Mouse (Mus musculus): Measurements from ENCODE around the gene Rcn3. TPM values are rescaled to one million over a fixed set of nuclear protein-coding genes. Genes with fewer than 3 reads are reported as not detected.

The Rcn3 gene
- total RNA-seq, 2 experiments from 2014 or later = 17.3 to 20.9 TPM

Small RNA genes within 50 kb of the gene (microRNA-seq; reads per million reads assigned to microRNA genes)
- gene Mir150 (726 to 763 reads per million in 2 experiments), gene Mir5121 (15.8 to 16.3 reads per million in 2 experiments)

Other genes with a start within 250 kb of the Rcn3 start
- 100 to 1,000 TPM; 111 to 122 TPM for gene Akt1s1, start 243.2 kb downstream of the Rcn3 start, total RNA-seq (2021)
- gene Tbc1d17, start 243.1 kb downstream of the Rcn3 start, total RNA-seq (2021) = 10 to 100 TPM; 42.4 to 53.4 TPM
- 10 to 100 TPM; 14.9 to 18.7 TPM for gene Pnkp, start 235.1 kb downstream of the Rcn3 start, total RNA-seq (2021)
- 100 to 1,000 TPM; 129 to 153 TPM for gene Ptov1, start 222.4 kb downstream of the Rcn3 start, total RNA-seq (2021)
- 10 to 100 TPM; 54.0 to 57.5 TPM for gene Med25, start 199.5 kb downstream of the Rcn3 start, total RNA-seq (2021)
- 10 to 100 TPM; 17.3 to 18.1 TPM for gene Fuz, start 196.1 kb downstream of the Rcn3 start, total RNA-seq (2021)
- 10 to 100 TPM; 55.0 to 56.3 TPM for gene Ap2a1, start 162.7 kb downstream of the Rcn3 start, total RNA-seq (2021)
- not detected for gene Tsks, start 149.0 kb downstream of the Rcn3 start, total RNA-seq (2021)
- gene Cpt1c, start 117.4 kb downstream of the Rcn3 start, total RNA-seq (2021) = 1 to 10 TPM; 1.2 to 1.8 TPM
- gene Prmt1, start 105.7 kb downstream of the Rcn3 start, total RNA-seq (2021) = 100 to 1,000 TPM; 105 to 123 TPM
- gene Irf3, start 94.6 kb downstream of the Rcn3 start, total RNA-seq (2021) = 10 to 100 TPM; 18.3 to 20.3 TPM
- 1 to 10 TPM; 8.0 to 8.9 TPM for gene Bcl2l12, start 93.5 kb downstream of the Rcn3 start, total RNA-seq (2021)
- gene Scaf1, start 75.9 kb downstream of the Rcn3 start, total RNA-seq (2021) = 10 to 100 TPM; 36.9 to 40.2 TPM
- 10 to 100 TPM; 20.6 to 21.8 TPM for gene Rras, start 74.3 kb downstream of the Rcn3 start, total RNA-seq (2021)
- gene Prr12, start 39.3 kb downstream of the Rcn3 start, total RNA-seq (2021) = 10 to 100 TPM; 11.3 to 14.1 TPM
- gene Nosip, start 29.8 kb downstream of the Rcn3 start, total RNA-seq (2021) = 10 to 100 TPM; 29.0 to 30.8 TPM
- 1 to 10 TPM; 8.0 to 8.8 TPM for gene Prrg2, start 29.5 kb downstream of the Rcn3 start, total RNA-seq (2021)
- 10 to 100 TPM; 39.2 to 40.0 TPM for gene Fcgrt, start 11.6 kb upstream of the Rcn3 start, total RNA-seq (2021)
- 100 to 1,000 TPM; 388 to 460 TPM for gene Rps11, start 32.2 kb upstream of the Rcn3 start, total RNA-seq (2021)
- gene Rpl13a, start 36.5 kb upstream of the Rcn3 start, total RNA-seq (2021) = 100 to 1,000 TPM; 488 to 598 TPM
- gene Gm45713, start 44.0 kb upstream of the Rcn3 start, total RNA-seq (2021) = not detected
- gene Flt3l, start 44.2 kb upstream of the Rcn3 start, total RNA-seq (2021) = 1 to 10 TPM; 2.8 to 4.0 TPM
- 10 to 100 TPM; 28.6 to 36.2 TPM for gene Pih1d1, start 62.1 kb upstream of the Rcn3 start, total RNA-seq (2021)
- gene Aldh16a1, start 62.4 kb upstream of the Rcn3 start, total RNA-seq (2021) = 10 to 100 TPM; 10.6 to 14.3 TPM
- gene Slc17a7, start 71.7 kb upstream of the Rcn3 start, total RNA-seq (2021) = under 1 TPM; 0.76 to 0.79 TPM
- gene Gfy, start 87.3 kb upstream of the Rcn3 start, total RNA-seq (2021) = not detected
- not detected for gene Pth2, start 88.8 kb upstream of the Rcn3 start, total RNA-seq (2021)
- gene Ccdc155, start 112.7 kb upstream of the Rcn3 start, total RNA-seq (2021) = not detected
- not detected for gene Dkkl1, start 119.9 kb upstream of the Rcn3 start, total RNA-seq (2021)
- 1 to 10 TPM; 2.7 to 3.3 TPM for gene Tead2, start 123.5 kb upstream of the Rcn3 start, total RNA-seq (2021)
- 1 to 10 TPM in 1 of 2 experiments, under 1 TPM in 1; 0.79 to 1.5 TPM for gene Cd37, start 146.9 kb upstream of the Rcn3 start, total RNA-seq (2021)
- not detected for gene Slc6a16, start 148.9 kb upstream of the Rcn3 start, total RNA-seq (2021)
- not detected for gene Slc6a21, start 185.3 kb upstream of the Rcn3 start, total RNA-seq (2021)
- 10 to 100 TPM; 20.1 to 20.7 TPM for gene Trpm4, start 241.6 kb upstream of the Rcn3 start, total RNA-seq (2021)
- 100 to 1,000 TPM; 818 to 890 TPM for gene Hrc, start 243.1 kb upstream of the Rcn3 start, total RNA-seq (2021)